Mouse (Mus musculus) ES-E14 (cell line): ENCODE results near the gene Ube2o.

Experiments
- CHD2 ChIP-seq: IDR thresholded peaks from 2 replicates; pipeline ENCODE4 v1.6.1; 2014; ENCODE audit warnings: mild to moderate bottlenecking, low read depth, low read length, inconsistent platforms
- HCFC1 ChIP-seq: IDR thresholded peaks from 2 replicates; pipeline ENCODE4 v1.6.1; 2012; ENCODE audit warnings: low read length, inconsistent platforms, borderline replicate concordance; ENCODE audit not compliant: insufficient read depth
- ZC3H11A ChIP-seq: IDR thresholded peaks from 2 replicates; pipeline ENCODE4 v1.6.1; 2012; ENCODE audit warnings: low read depth, mild to moderate bottlenecking, inconsistent platforms, low read length, borderline replicate concordance
- ZNF384 ChIP-seq: IDR thresholded peaks from 2 replicates; pipeline ENCODE4 v1.6.1; 2012; ENCODE audit warnings: low read depth, low read length, inconsistent platforms

DNA sequence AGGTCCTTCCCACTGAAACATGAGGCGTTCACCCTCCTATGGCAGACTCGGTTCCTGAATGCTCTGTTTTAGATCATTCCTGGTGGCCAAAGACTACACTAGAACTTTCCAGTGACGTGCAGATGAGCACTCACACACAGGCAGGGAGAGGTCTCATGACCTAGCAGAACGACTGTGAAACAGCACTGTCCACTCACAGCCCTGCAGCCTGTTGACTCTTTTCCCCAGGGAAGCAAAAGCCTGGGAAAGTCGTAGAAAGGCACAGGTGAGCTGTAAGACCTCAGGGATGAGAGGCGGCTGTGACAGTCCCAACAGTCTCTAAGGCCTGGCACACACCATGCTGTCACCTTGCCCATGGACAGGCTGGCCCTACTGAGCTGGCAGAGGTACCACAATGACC is 24.9 kb downstream of the Ube2o start:
- TF ChIP-seq ZC3H11A (no peak), CHD2 (no peak), ZNF384 (no peak), HCFC1 (no peak)
